Mouse (Mus musculus) c-Kit-positive CD71-positive TER-119-negative erythroid progenitor cells, embryonic 14.5 days (primary cell): Measurements from ENCODE around the gene Atp6v1g3.

ENCODE experiments used
- DNase-seq: peaks from one replicate; pipeline ENCODE4 v3.0.0-alpha.2; 2013; ENCODE audit warnings: low read depth

Gene Atp6v1g3

GRCm38 (mm10) chr1:138289455-138290425, 16.2 kb downstream of the Atp6v1g3 start:
- no peak for DNase-seq

GRCm38 (mm10) chr1:138291463-138291862, 17.9 kb downstream of the Atp6v1g3 start:
- no peak for DNase-seq

- no peak for DNase-seq
Measured at GRCm38 (mm10) chr1:138294487-138294886, 20.9 kb downstream of the Atp6v1g3 start.

DNA sequence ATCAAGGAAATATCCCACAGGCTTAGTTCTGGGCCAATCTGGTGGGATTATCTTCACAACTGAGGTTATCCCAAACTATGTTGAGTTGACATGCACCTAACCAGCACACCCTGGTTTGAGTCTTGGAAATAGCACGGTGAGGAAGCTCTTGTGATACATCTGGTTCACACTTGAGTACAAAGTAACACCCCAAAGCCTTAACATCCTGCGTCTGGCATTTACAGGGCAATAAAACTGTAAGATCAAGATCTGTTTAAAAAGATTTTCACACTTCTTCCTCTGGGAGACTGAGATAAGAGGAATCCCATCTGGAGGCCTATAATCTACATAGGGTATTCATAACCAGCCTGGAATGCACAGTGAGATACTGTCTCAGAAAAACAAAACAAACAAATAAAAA, 24.6 kb downstream of the Atp6v1g3 start:
- DNase-seq = no peak

GRCm38 (mm10) chr1:138299576-138299975, 26.0 kb downstream of the Atp6v1g3 start:
- no peak for DNase-seq

- no peak for DNase-seq
Measured at GRCm38 (mm10) chr1:138301920-138302319, 28.4 kb downstream of the Atp6v1g3 start.

DNA sequence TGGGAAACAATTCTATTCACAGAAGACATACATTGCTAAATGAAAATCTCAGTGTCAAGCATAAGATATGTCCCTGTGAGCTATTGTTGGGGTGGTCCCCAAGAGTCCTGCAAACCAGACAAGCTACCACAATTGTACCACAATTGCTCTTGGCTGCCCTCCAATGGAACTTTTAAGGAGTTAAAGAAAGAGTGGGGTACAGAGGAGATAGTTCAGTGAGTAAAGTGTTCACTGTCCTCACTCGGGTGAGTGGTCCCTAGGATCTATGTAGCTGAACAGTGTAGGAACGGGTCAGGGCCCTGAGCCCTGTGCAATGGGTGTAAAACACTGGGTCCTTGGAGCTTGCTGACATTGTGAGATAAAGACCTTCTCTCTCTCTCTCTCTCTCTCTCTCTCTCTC, 29.2 kb downstream of the Atp6v1g3 start:
- DNase-seq = no peak

GRCm38 (mm10) chr1:138303296-138303695, 29.8 kb downstream of the Atp6v1g3 start:
- DNase-seq = no peak

GRCm38 (mm10) chr1:138304141-138304915, 30.8 kb downstream of the Atp6v1g3 start:
- DNase-seq = no peak

GRCm38 (mm10) chr1:138322657-138323056, 49.1 kb downstream of the Atp6v1g3 start:
- DNase-seq = no peak

DNA sequence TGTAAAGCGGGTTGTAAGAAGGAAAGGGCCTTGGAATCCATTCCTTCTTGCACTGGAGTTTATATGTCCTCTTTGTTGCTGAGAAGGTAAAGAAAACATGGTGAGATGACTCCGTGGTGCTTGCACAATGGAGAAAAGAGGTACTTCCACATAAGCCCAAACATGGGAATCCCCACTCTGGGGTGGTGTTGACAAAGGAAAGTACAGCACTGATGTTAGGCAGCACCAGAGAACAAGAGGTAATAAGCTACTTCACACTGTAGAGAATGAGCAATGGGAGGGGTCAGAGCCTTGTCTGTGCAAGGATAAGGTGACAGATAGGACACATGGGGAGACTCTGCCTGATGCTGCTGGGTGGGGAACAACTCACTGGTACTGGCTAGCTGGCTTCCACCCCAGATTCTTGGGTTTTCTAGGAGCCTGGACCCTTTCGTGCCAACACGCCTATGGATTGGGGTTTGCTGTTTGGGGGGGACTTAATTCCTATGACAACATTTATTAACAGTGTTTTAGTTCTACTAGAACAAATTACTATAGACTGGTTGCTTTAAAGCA, 49.6 kb downstream of the Atp6v1g3 start:
- DNase-seq = no peak

DNA sequence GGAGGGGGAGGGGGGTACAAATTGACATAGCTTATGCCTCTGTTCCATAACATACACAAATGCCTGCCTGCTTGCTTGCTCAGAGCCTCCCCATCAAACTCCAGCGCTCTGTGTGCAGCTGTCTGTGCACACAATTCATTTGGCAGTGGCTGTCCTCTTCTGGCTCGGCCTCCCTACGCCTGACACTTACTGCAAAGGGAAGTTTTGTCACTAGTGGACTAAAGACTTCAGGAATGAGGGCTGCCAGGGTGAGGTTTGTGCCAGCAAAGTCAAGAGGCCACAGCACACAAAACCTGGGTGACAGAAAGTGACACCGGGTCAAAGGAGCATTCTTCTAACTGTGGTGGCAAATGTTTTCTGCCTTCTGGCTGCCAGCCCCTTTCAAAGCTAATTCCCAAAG, 52.6 kb downstream of the Atp6v1g3 start:
- no peak for DNase-seq

DNA sequence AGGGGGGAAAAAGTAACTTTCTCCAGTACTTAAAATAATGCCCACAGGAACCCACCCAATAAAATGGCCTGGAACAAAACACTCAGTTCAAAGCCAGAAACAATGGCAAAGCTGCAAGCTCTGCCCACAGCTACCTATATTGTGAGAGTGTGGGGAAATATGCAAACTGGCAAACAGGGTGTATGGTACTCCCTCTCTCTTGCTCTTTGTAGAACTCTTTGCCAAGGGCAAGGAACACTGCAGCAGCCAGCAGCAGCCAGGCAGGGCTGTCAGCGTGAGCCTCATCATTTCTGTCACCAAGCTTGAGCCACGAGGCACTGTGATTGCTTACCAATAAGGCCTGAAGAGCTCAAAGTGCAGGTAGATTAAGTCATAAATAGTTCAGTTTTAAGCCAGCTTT, 53.0 kb downstream of the Atp6v1g3 start:
- no peak for DNase-seq

- no peak for DNase-seq
Measured at GRCm38 (mm10) chr1:138327466-138328245, 54.1 kb downstream of the Atp6v1g3 start.

DNA sequence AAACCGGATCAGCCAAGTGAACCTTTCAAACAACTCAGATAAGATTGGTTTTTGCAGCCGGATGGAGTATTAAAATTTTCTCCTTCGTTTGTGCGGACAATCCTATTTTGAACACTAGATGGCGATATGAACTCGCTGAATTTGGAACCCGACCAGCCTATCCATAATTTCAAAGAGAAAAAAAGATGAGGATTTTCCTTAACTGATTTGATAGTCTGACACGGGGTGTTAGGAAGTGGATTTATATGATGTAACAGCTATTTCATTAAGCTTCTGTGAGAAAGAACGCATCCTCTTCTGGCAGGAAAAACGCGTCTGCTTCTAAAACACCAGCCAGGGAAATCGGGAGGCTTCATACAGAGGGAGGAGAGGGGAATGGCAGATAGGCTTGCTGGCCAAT, 54.8 kb downstream of the Atp6v1g3 start:
- peak; percentile 15 for DNase-seq

- no peak for DNase-seq
Measured at GRCm38 (mm10) chr1:138330556-138330955, 57.0 kb downstream of the Atp6v1g3 start.

GRCm38 (mm10) chr1:138331596-138331995, 58.1 kb downstream of the Atp6v1g3 start:
- no peak for DNase-seq

GRCm38 (mm10) chr1:138334701-138335100, 61.2 kb downstream of the Atp6v1g3 start:
- DNase-seq = no peak

DNA sequence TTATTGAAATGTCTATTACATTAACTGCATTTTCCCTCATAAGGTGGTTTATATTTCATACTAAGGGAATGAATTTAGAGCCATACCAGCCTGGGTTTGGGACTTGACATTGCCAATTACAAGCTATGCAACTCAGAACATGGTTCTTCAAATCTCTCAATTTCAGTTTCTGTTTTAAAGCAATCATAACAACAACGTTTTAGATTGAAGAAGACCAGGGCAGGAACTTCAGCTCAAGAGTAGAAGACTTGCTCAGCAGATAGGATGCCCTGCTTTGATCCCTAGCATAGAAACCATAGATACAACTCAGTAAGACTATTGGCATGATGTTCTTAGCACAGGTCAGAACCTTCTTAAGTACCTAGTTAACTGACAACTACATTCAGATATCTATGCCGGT, 63.9 kb downstream of the Atp6v1g3 start:
- DNase-seq = no peak
